Mouse (Mus musculus): ENCODE data around the gene Akap1. TPM values are rescaled to one million over a fixed set of nuclear protein-coding genes. Genes with fewer than 3 reads are reported as not detected.
"Not testable (repeated sequence)": the region's sequence is repeated elsewhere in the genome, so short reads cannot be mapped to it uniquely, and the experiment has no call there.

The Akap1 gene
- polyA plus RNA-seq, 1 experiment, result 48.2 TPM

GRCm38 (mm10) chr11:88904080-88904479 is 39.7 kb upstream of the Akap1 start:
- H3K9ac ChIP-seq (ENCODE audit: low read depth, poor library complexity, severe bottlenecking), result no peak overlapping the region
- H3K27me3 ChIP-seq (ENCODE audit: control insufficient read depth, insufficient read depth, low read length, poor library complexity, severe bottlenecking), result no peaks in the 10 kb centered on the region
- TF ChIP-seq CTCF (IDR thresholded peaks at IDR 0.05; ENCODE audit: low read depth, low read length) (no peak), POLR2A (IDR thresholded peaks at IDR 0.05; ENCODE audit: insufficient read depth, low read length) (no peak), EP300 (IDR thresholded peaks at IDR 0.05; ENCODE audit: insufficient read depth, low read depth, low read length) (no peak)
- no peaks in the 10 kb centered on the region for H3K4me1 ChIP-seq (ENCODE audit: control insufficient read depth, insufficient read depth, low read length)
- H3K27ac ChIP-seq (ENCODE audit: insufficient read depth, low read length), result no peak overlapping the region
- no peak overlapping the region for H3K4me3 ChIP-seq (ENCODE audit: low read depth, low read length)
- no peaks in the 10 kb centered on the region for H3K9me3 ChIP-seq (replicated peaks; ENCODE audit: control insufficient read depth, insufficient read depth, low read length, poor library complexity, severe bottlenecking)
- H3K36me3 ChIP-seq (ENCODE audit: control insufficient read depth, insufficient read depth, low read length, poor library complexity, severe bottlenecking), result no peaks in the 10 kb centered on the region

DNA sequence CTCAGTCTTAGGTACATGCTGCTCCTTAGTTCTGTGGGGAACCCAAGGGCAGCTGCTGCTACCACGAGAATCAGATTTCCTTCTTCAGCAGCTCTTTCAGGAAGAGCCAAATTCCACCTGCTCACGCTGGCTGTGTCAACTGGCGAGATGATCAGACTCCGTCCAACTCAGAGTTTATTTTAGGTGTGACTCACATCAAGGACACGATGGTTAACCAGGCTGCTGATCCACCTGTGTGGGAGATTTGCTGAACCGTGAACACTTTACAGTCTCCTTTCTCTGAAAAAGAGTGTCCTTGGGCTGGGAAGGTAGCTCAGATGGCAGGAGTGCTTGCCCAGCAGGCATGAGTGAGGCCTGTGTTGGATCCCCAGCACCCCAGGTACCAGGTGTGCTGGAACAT is 38.4 kb upstream of the Akap1 start:
- no peak for TF ChIP-seq CTCF (IDR thresholded peaks at IDR 0.05; ENCODE audit: low read depth, low read length)
- TF ChIP-seq POLR2A (IDR thresholded peaks at IDR 0.05; ENCODE audit: insufficient read depth, low read length), result no peak
- no peak for TF ChIP-seq EP300 (IDR thresholded peaks at IDR 0.05; ENCODE audit: insufficient read depth, low read depth, low read length)
- no peak overlapping the region for H3K9ac ChIP-seq (ENCODE audit: low read depth, poor library complexity, severe bottlenecking)
- H3K4me3 ChIP-seq (ENCODE audit: low read depth, low read length), result no peak overlapping the region
- no peak overlapping the region for H3K27ac ChIP-seq (ENCODE audit: insufficient read depth, low read length)
- H3K36me3 ChIP-seq (ENCODE audit: control insufficient read depth, insufficient read depth, low read length, poor library complexity, severe bottlenecking), result no peaks in the 10 kb centered on the region
- no peaks in the 10 kb centered on the region for H3K27me3 ChIP-seq (ENCODE audit: control insufficient read depth, insufficient read depth, low read length, poor library complexity, severe bottlenecking)
- H3K9me3 ChIP-seq (replicated peaks; ENCODE audit: control insufficient read depth, insufficient read depth, low read length, poor library complexity, severe bottlenecking), result no peaks in the 10 kb centered on the region
- H3K4me1 ChIP-seq (ENCODE audit: control insufficient read depth, insufficient read depth, low read length), result no peaks in the 10 kb centered on the region

GRCm38 (mm10) chr11:88901341-88901802 is 37.0 kb upstream of the Akap1 start:
- Histone ChIP-seq H3K27me3 (ENCODE audit: control insufficient read depth, insufficient read depth, low read length, poor library complexity, severe bottlenecking) (no peaks in the 10 kb centered on the region), H3K36me3 (ENCODE audit: control insufficient read depth, insufficient read depth, low read length, poor library complexity, severe bottlenecking) (no peaks in the 10 kb centered on the region), H3K9me3 (replicated peaks; ENCODE audit: control insufficient read depth, insufficient read depth, low read length, poor library complexity, severe bottlenecking) (no peaks in the 10 kb centered on the region; the same call in 1 of the 2 replicates), H3K9ac (ENCODE audit: low read depth, poor library complexity, severe bottlenecking) (no peak overlapping the region), H3K27ac (ENCODE audit: insufficient read depth, low read length) (no peak overlapping the region), H3K4me1 (ENCODE audit: control insufficient read depth, insufficient read depth, low read length) (no peaks in the 10 kb centered on the region), H3K4me3 (ENCODE audit: low read depth, low read length) (no peak overlapping the region)
- no peak for TF ChIP-seq CTCF (IDR thresholded peaks at IDR 0.05; ENCODE audit: low read depth, low read length)
- TF ChIP-seq POLR2A (IDR thresholded peaks at IDR 0.05; ENCODE audit: insufficient read depth, low read length), result no peak
- TF ChIP-seq EP300 (IDR thresholded peaks at IDR 0.05; ENCODE audit: insufficient read depth, low read depth, low read length), result no peak

- H3K27ac ChIP-seq (ENCODE audit: insufficient read depth, low read length), result no peak overlapping the region
- H3K9ac ChIP-seq (ENCODE audit: low read depth, poor library complexity, severe bottlenecking), result no peak overlapping the region
- no peaks in the 10 kb centered on the region; the same call in 1 of the 2 replicates for H3K9me3 ChIP-seq (replicated peaks; ENCODE audit: control insufficient read depth, insufficient read depth, low read length, poor library complexity, severe bottlenecking)
- H3K4me1 ChIP-seq (ENCODE audit: control insufficient read depth, insufficient read depth, low read length), result no peaks in the 10 kb centered on the region
- H3K4me3 ChIP-seq (ENCODE audit: low read depth, low read length), result no peak overlapping the region
- H3K36me3 ChIP-seq (ENCODE audit: control insufficient read depth, insufficient read depth, low read length, poor library complexity, severe bottlenecking), result no peaks in the 10 kb centered on the region
- H3K27me3 ChIP-seq (ENCODE audit: control insufficient read depth, insufficient read depth, low read length, poor library complexity, severe bottlenecking), result no peaks in the 10 kb centered on the region
- TF ChIP-seq POLR2A (IDR thresholded peaks at IDR 0.05; ENCODE audit: insufficient read depth, low read length), result no peak
- TF ChIP-seq EP300 (IDR thresholded peaks at IDR 0.05; ENCODE audit: insufficient read depth, low read depth, low read length), result no peak
- no peak for TF ChIP-seq CTCF (IDR thresholded peaks at IDR 0.05; ENCODE audit: low read depth, low read length)
Observed at GRCm38 (mm10) chr11:88899561-88899960, 35.2 kb upstream of the Akap1 start.

GRCm38 (mm10) chr11:88898380-88898763 is 34.0 kb upstream of the Akap1 start:
- peak overlapping the region; percentile 94 for H3K27ac ChIP-seq (ENCODE audit: insufficient read depth, low read length)
- H3K27me3 ChIP-seq (ENCODE audit: control insufficient read depth, insufficient read depth, low read length, poor library complexity, severe bottlenecking), result no peaks in the 10 kb centered on the region
- H3K9me3 ChIP-seq (replicated peaks; ENCODE audit: control insufficient read depth, insufficient read depth, low read length, poor library complexity, severe bottlenecking), result peaks cover 3% of the 10 kb centered on the region
- TF ChIP-seq POLR2A (IDR thresholded peaks at IDR 0.05; ENCODE audit: insufficient read depth, low read length) (no peak), EP300 (IDR thresholded peaks at IDR 0.05; ENCODE audit: insufficient read depth, low read depth, low read length) (no peak), CTCF (IDR thresholded peaks at IDR 0.05; ENCODE audit: low read depth, low read length) (no peak)
- no peak overlapping the region for H3K4me3 ChIP-seq (ENCODE audit: low read depth, low read length)
- H3K9ac ChIP-seq (ENCODE audit: low read depth, poor library complexity, severe bottlenecking), result peak overlapping the region; percentile 1; the same call in 1 of the 2 replicates
- H3K4me1 ChIP-seq (ENCODE audit: control insufficient read depth, insufficient read depth, low read length), result no peaks in the 10 kb centered on the region
- H3K36me3 ChIP-seq (ENCODE audit: control insufficient read depth, insufficient read depth, low read length, poor library complexity, severe bottlenecking), result no peaks in the 10 kb centered on the region

DNA sequence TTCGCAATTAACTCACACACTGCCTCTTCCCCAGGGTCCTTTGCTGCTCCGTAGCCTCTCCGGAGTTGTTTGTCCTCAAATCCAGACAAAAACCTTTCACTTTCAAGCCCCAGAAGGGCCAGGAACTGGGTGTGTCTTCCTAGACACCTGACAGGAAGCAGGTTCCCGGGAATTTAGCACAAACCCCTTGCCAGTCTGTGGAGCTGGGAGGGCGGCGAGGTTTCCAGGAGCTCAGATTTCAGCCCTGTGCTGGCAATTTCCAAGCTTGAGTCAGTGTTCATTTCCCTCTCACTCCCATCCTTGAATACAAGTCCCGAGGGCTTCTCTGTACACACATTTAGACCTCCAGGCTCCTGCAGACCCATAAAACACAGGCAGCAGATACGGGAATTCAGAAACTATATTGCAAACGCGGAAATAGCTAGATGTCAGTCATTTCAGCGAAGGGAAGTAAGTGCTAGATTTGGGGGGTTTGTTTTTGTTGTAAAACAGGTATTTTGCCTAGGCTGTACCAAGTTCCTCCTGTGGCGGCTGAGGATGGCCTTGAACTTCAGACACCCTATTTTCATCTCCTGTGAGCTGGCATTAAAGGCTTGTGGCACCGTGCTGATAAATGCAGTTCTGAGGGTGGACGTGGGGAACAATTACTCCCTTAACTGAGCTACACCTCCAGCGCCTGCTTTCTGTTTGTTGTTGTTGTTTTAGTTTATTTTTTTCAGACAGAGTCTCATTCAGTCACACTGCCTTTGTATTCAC is 33.4 kb upstream of the Akap1 start:
- Histone ChIP-seq H3K9me3 (replicated peaks; ENCODE audit: control insufficient read depth, insufficient read depth, low read length, poor library complexity, severe bottlenecking) (peaks cover 4% of the 10 kb centered on the region), H3K36me3 (ENCODE audit: control insufficient read depth, insufficient read depth, low read length, poor library complexity, severe bottlenecking) (no peaks in the 10 kb centered on the region), H3K9ac (ENCODE audit: low read depth, poor library complexity, severe bottlenecking) (peak overlapping the region; percentile 1; the same call in 1 of the 2 replicates), H3K27ac (ENCODE audit: insufficient read depth, low read length) (peak overlapping the region; percentile 94), H3K4me1 (ENCODE audit: control insufficient read depth, insufficient read depth, low read length) (no peaks in the 10 kb centered on the region), H3K27me3 (ENCODE audit: control insufficient read depth, insufficient read depth, low read length, poor library complexity, severe bottlenecking) (no peaks in the 10 kb centered on the region), H3K4me3 (ENCODE audit: low read depth, low read length) (peak overlapping the region; percentile 31; the same call in 1 of the 2 replicates)
- TF ChIP-seq CTCF (IDR thresholded peaks at IDR 0.05; ENCODE audit: low read depth, low read length), result no peak
- TF ChIP-seq POLR2A (IDR thresholded peaks at IDR 0.05; ENCODE audit: insufficient read depth, low read length), result no peak
- peak; percentile 67; the same call in 1 of the 2 replicates for TF ChIP-seq EP300 (IDR thresholded peaks at IDR 0.05; ENCODE audit: insufficient read depth, low read depth, low read length)

DNA sequence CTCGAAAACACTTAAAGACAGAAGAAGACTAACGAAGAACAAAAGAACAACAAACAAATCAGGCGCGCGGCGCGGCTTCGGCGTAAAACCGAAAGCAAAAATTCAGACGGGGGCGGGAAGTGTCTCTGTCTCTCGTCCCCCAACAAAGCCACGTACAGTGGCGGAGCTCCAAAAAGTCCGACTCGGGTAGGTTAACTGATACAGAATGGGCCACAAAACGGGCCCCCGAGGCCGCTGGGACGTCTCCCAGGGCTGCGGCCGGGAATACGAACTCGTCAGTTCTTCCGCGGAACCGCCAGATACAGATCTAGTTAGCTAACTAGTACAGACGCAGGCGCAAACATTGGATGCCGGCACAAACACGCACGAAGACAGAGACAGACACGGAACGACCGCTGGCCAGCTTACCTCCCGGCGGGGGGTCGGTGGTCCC is 31.4 kb upstream of the Akap1 start:
- H3K9ac ChIP-seq (ENCODE audit: low read depth, poor library complexity, severe bottlenecking); H3K9me3 ChIP-seq (replicated peaks; ENCODE audit: control insufficient read depth, insufficient read depth, low read length, poor library complexity, severe bottlenecking); H3K27ac ChIP-seq (ENCODE audit: insufficient read depth, low read length); H3K27me3 ChIP-seq (ENCODE audit: control insufficient read depth, insufficient read depth, low read length, poor library complexity, severe bottlenecking); H3K4me3 ChIP-seq (ENCODE audit: low read depth, low read length); H3K36me3 ChIP-seq (ENCODE audit: control insufficient read depth, insufficient read depth, low read length, poor library complexity, severe bottlenecking); H3K4me1 ChIP-seq (ENCODE audit: control insufficient read depth, insufficient read depth, low read length): not testable (repeated sequence)

DNA sequence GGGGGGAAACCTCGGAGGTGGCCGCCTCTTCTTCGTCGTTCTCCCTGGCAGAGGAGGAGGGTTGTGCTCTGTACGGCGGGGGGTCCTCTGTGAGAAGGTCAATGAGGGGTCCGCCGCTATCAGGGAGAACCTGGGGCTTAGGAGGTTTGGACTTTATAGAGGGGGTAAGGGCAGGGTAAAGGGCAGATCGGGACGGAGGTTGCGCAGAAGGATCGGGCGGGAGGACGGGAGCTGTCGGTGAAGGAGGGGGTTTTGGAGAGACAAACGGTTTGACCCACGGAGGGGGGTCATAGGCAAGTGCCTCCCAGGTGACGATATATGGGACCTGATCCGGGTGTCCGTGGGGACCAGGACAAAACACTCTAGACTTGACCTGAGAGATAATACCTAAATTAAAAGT is 30.8 kb upstream of the Akap1 start:
- H3K9ac ChIP-seq (ENCODE audit: low read depth, poor library complexity, severe bottlenecking); H3K27me3 ChIP-seq (ENCODE audit: control insufficient read depth, insufficient read depth, low read length, poor library complexity, severe bottlenecking); H3K4me1 ChIP-seq (ENCODE audit: control insufficient read depth, insufficient read depth, low read length); H3K9me3 ChIP-seq (replicated peaks; ENCODE audit: control insufficient read depth, insufficient read depth, low read length, poor library complexity, severe bottlenecking); H3K36me3 ChIP-seq (ENCODE audit: control insufficient read depth, insufficient read depth, low read length, poor library complexity, severe bottlenecking); H3K4me3 ChIP-seq (ENCODE audit: low read depth, low read length); H3K27ac ChIP-seq (ENCODE audit: insufficient read depth, low read length): not testable (repeated sequence)
